ENCODE assay signal across 8 mouse cellular contexts in genomic region chr17:3082756-3083749, GRCm38 (mm10). TPM values are rescaled to one million over a fixed set of nuclear protein-coding genes. Genes with fewer than 3 reads are reported as not detected.
DNase-seq lines count a peak whose midpoint lies in the region; ATAC-seq and TF ChIP-seq lines count a peak whose summit lies in the region.
"Not testable (repeated sequence)": the region's sequence is repeated elsewhere in the genome, so short reads cannot be mapped to it uniquely, and the experiment has no call there.

No protein-coding gene starts in this region.

- TF ChIP-seq POLR2A in CH12.LX (IDR thresholded peaks at IDR 0.05; ENCODE audit: low read depth, low read length), result not testable (repeated sequence)

- H3K4me1 ChIP-seq in CH12.LX (ENCODE audit: control insufficient read depth in 1 of 2, insufficient read depth in 2 of 2), result peaks cover 21 to 30% of the 10 kb centered on the region in 2 experiments
- H3K4me1 ChIP-seq in forebrain, embryonic 15.5 days; hindbrain, embryonic 10.5 days (replicated peaks); liver, embryonic 16.5 days (ENCODE audit: control insufficient read depth, low read depth, low read length); neural tube, embryonic 11.5 days (ENCODE audit: control insufficient read depth, insufficient read depth, low read length); stomach, postnatal 0 days (replicated peaks; ENCODE audit: control insufficient read depth, insufficient read depth): not testable (repeated sequence)

- DNase-seq in CH12.LX (ENCODE audit: extremely low read depth), result not testable (repeated sequence)
- peak; percentile 74 for DNase-seq in cerebellum, adult 11 months
- peak; percentile 58 for DNase-seq in hindbrain, embryonic 10.5 days (ENCODE audit: low spot score)
- DNase-seq in layer of hippocampus, adult 2 months (ENCODE audit: low spot score in 2 of 2), result peak; percentile 49 to 53
- DNase-seq in neural tube, embryonic 11.5 days (ENCODE audit: low spot score), result peak; percentile 65
- peak; percentile 55 for DNase-seq in stomach, postnatal 0 days (ENCODE audit: low spot score)

- not testable (repeated sequence) for H3K36me3 ChIP-seq in CH12.LX (replicated peaks in 1 of 2; ENCODE audit: control insufficient read depth in 1 of 2, insufficient read depth in 1 of 2, low read length in 1 of 2); forebrain, embryonic 15.5 days; hindbrain, embryonic 10.5 days; liver, embryonic 16.5 days (ENCODE audit: control insufficient read depth, insufficient read depth); neural tube, embryonic 11.5 days (ENCODE audit: control insufficient read depth, insufficient read depth, low read length); stomach, postnatal 0 days (ENCODE audit: control insufficient read depth, insufficient read depth, low read length)

- H3K4me2 ChIP-seq in CH12.LX (ENCODE audit: insufficient read depth, low read depth, poor library complexity, severe bottlenecking), result peak overlapping the region; percentile 53
- peak overlapping the region; percentile 39 for H3K4me2 ChIP-seq in forebrain, embryonic 15.5 days (replicated peaks)
- H3K4me2 ChIP-seq in liver, embryonic 16.5 days (ENCODE audit: low read depth, low read length), result peak overlapping the region; percentile 62
- peak overlapping the region; percentile 28 for H3K4me2 ChIP-seq in neural tube, embryonic 11.5 days (ENCODE audit: low read depth)
- H3K4me2 ChIP-seq in stomach, postnatal 0 days (replicated peaks; ENCODE audit: low read depth), result peak overlapping the region; percentile 26; the same call in 1 of the 2 replicates

- not testable (repeated sequence) for H3K9me3 ChIP-seq in CH12.LX (replicated peaks; ENCODE audit: low read length); forebrain, embryonic 15.5 days; hindbrain, embryonic 10.5 days; liver, embryonic 16.5 days (replicated peaks; ENCODE audit: control insufficient read depth, low read length); neural tube, embryonic 11.5 days (ENCODE audit: control insufficient read depth, low read length); stomach, postnatal 0 days (ENCODE audit: control insufficient read depth, low read length)

- H3K9ac ChIP-seq in CH12.LX (ENCODE audit: insufficient read depth, low read depth), result peak overlapping the region; percentile 25; the same call in 1 of the 2 replicates
- not testable (repeated sequence) for H3K9ac ChIP-seq in forebrain, embryonic 15.5 days (replicated peaks); liver, embryonic 16.5 days (ENCODE audit: low read depth, low read length); neural tube, embryonic 11.5 days (ENCODE audit: low read length); stomach, postnatal 0 days (ENCODE audit: low read length)

- dilution Hi-C loops in CH12.LX (cut with MboI; ENCODE audit: extremely low pct_ligation_motif_present, extremely low pct_unique_long_range_greater_than_20kb, low sequenced_read_pairs), result not testable (repeated sequence)

- in situ Hi-C loops in CH12.LX (cut with MboI; ENCODE audit: low pct_ligation_motif_present, low pct_unique_long_range_greater_than_20kb, low sequenced_read_pairs), result not testable (repeated sequence)

- peak; percentile 9 to 51; a peak in 2 of 4 replicates for TF ChIP-seq CTCF in CH12.LX (conservative IDR thresholded peaks at IDR 0.05 in 1 of 2, IDR thresholded peaks at IDR 0.05 in 1 of 2; ENCODE audit: low read depth in 2 of 2, low read length in 2 of 2)
- peak; percentile 66 for TF ChIP-seq CTCF in layer of hippocampus, adult 2 months (conservative IDR thresholded peaks at IDR 0.05)
- TF ChIP-seq CTCF in stomach, postnatal 0 days (IDR thresholded peaks at IDR 0.05; ENCODE audit: low read depth), result peak; percentile 60

- TF ChIP-seq RAD21 in CH12.LX (IDR thresholded peaks at IDR 0.05; ENCODE audit: low read depth, low read length), result not testable (repeated sequence)

- TF ChIP-seq EP300 in CH12.LX (IDR thresholded peaks at IDR 0.05; ENCODE audit: low read length); stomach, postnatal 0 days (optimal IDR thresholded peaks at IDR 0.05): not testable (repeated sequence)

- not testable (repeated sequence) for H3K79me2 ChIP-seq in CH12.LX (replicated peaks; ENCODE audit: control insufficient read depth, extremely low read depth, insufficient read depth, poor library complexity, severe bottlenecking)

- ATAC-seq in forebrain, embryonic 15.5 days (replicated peaks), result peak; percentile 0; the same call in 1 of the 2 replicates
- peak; percentile 1; the same call in 1 of the 2 replicates for ATAC-seq in liver, embryonic 16.5 days (ENCODE audit: low read depth)
- ATAC-seq in neural tube, embryonic 11.5 days (ENCODE audit: insufficient read depth, low FRiP score, low TSS enrichment), result peak; percentile 7; the same call in 1 of the 2 replicates
- not testable (repeated sequence) for ATAC-seq in stomach, postnatal 0 days (ENCODE audit: low FRiP score, low TSS enrichment)

- not testable (repeated sequence) for H3K27me3 ChIP-seq in CH12.LX (replicated peaks); forebrain, embryonic 15.5 days; hindbrain, embryonic 10.5 days (ENCODE audit: insufficient read depth, poor library complexity, severe bottlenecking); liver, embryonic 16.5 days (ENCODE audit: control insufficient read depth, insufficient read depth, low read depth, low read length); neural tube, embryonic 11.5 days (ENCODE audit: control insufficient read depth, insufficient read depth, low read length); stomach, postnatal 0 days (ENCODE audit: control insufficient read depth, insufficient read depth, low read length)

- peak overlapping the region in 2 of 3 experiments; percentile 34 to 44 for H3K4me3 ChIP-seq in CH12.LX (replicated peaks in 1 of 3; ENCODE audit: low read depth in 2 of 3, low read length in 2 of 3, poor library complexity in 1 of 3)
- H3K4me3 ChIP-seq in forebrain, embryonic 15.5 days, result peak overlapping the region; percentile 57
- H3K4me3 ChIP-seq in hindbrain, embryonic 10.5 days, result peak overlapping the region; percentile 59
- H3K4me3 ChIP-seq in layer of hippocampus, adult 2 months, result peak overlapping the region; percentile 76
- peak overlapping the region; percentile 77 for H3K4me3 ChIP-seq in liver, embryonic 16.5 days (ENCODE audit: low read depth, low read length)
- H3K4me3 ChIP-seq in neural tube, embryonic 11.5 days (ENCODE audit: low read depth, low read length), result peak overlapping the region; percentile 16; the same call in 1 of the 2 replicates
- peak overlapping the region; percentile 52; the same call in 1 of the 2 replicates for H3K4me3 ChIP-seq in stomach, postnatal 0 days (ENCODE audit: low read depth, low read length)

- peak overlapping the region; percentile 12 for H3K27ac ChIP-seq in CH12.LX (ENCODE audit: insufficient read depth, low read depth)
- peak overlapping the region; percentile 98 for H3K27ac ChIP-seq in forebrain, embryonic 15.5 days (replicated peaks)
- peak overlapping the region; percentile 53; the same call in 1 of the 2 replicates for H3K27ac ChIP-seq in hindbrain, embryonic 10.5 days
- peak overlapping the region; percentile 96 for H3K27ac ChIP-seq in layer of hippocampus, adult 2 months
- H3K27ac ChIP-seq in liver, embryonic 16.5 days (ENCODE audit: low read length), result peak overlapping the region; percentile 37
- not testable (repeated sequence) for H3K27ac ChIP-seq in neural tube, embryonic 11.5 days (ENCODE audit: low read depth, low read length); stomach, postnatal 0 days (replicated peaks)

- 4% methylated on average over 25 of the region's 25 CpGs for WGBS in forebrain, embryonic 15.5 days
- WGBS in hindbrain, embryonic 10.5 days, result 4% methylated on average over 25 of the region's 25 CpGs
- 2% methylated on average over 25 of the region's 25 CpGs for WGBS in liver, embryonic 16.5 days (ENCODE audit: insufficient replicate concordance)
- 5% methylated on average over 25 of the region's 25 CpGs for WGBS in neural tube, embryonic 11.5 days
- WGBS in stomach, postnatal 0 days, result 3% methylated on average over 23 of the region's 25 CpGs

TF ChIP-seq in CH12.LX, 34 proteins besides CTCF, POLR2A, EP300 and RAD21:
- TF ChIP-seq ELF1 (IDR thresholded peaks at IDR 0.05; ENCODE audit: low read depth, low read length), result 0 out of 2 replicates have a peak, but pooled peaks have one; percentile 11
- TF ChIP-seq MAZ (IDR thresholded peaks at IDR 0.05; ENCODE audit: low read depth, low read length), result 0 out of 2 replicates have a peak, but pooled peaks have one; percentile 13
- peak; percentile 90 for TF ChIP-seq ZNF384 (IDR thresholded peaks at IDR 0.05; ENCODE audit: low read depth, low read length)
- peak; percentile 46; the same call in 1 of the 2 replicates for TF ChIP-seq SIN3A (IDR thresholded peaks at IDR 0.05; ENCODE audit: low read length)

RNA-seq across cellular contexts. Expression of gene Scaf8, which starts 31.7 kb away (rescaled TPM):
- total RNA-seq in CH12.LX (2012; rRNA removed), result 23.9 and 26.2 TPM in 2 replicates
- 30.7 and 31.8 TPM in 2 replicates for total RNA-seq in CH12.LX (2014; rRNA removed)
- 33.5 and 47.3 TPM in 2 replicates for polyA plus RNA-seq in CH12.LX (2012; ENCODE audit: insufficient read length, low read depth)
- polyA plus RNA-seq in forebrain, embryonic 15.5 days (2015; fragmentation: Nextera tagmentation; extraction: Ambion mirVana), result 19.2 and 19.4 TPM in 2 replicates
- 18.7 and 21.1 TPM in 2 replicates for polyA plus RNA-seq in hindbrain, embryonic 10.5 days (2016; fragmentation: Nextera tagmentation; extraction: Ambion mirVana)
- total RNA-seq in layer of hippocampus, adult 2 months (2021), result 10 to 100 TPM; 61.1 to 62.4 TPM
- 7.2 and 7.3 TPM in 2 replicates for polyA plus RNA-seq in liver, embryonic 16.5 days (2015; fragmentation: Nextera tagmentation; extraction: Ambion mirVana)
- 27.8 and 28.3 TPM in 2 replicates for polyA plus RNA-seq in neural tube, embryonic 11.5 days (2014; fragmentation: Nextera tagmentation; extraction: Ambion mirVana)
- 6.7 and 7.6 TPM in 2 replicates for polyA plus RNA-seq in stomach, postnatal 0 days (2015; fragmentation: Nextera tagmentation; extraction: Ambion mirVana)

Comparison
In these comparisons a context has a peak if more than half of its experiments do, and no peak if none do; other contexts are left out.
1. H3K4me3 ChIP-seq: peak in every context shown above with its lines; median percentile 77 in liver, embryonic 16.5 days; 76 in layer of hippocampus, adult 2 months; 59 in hindbrain, embryonic 10.5 days; 57 in forebrain, embryonic 15.5 days; 52 in stomach, postnatal 0 days; 39 in CH12.LX; 16 in neural tube, embryonic 11.5 days.